Mouse (Mus musculus) cortical plate, adult 2 months (tissue): ENCODE measurements around the gene Mars. TPM values are rescaled to one million over a fixed set of nuclear protein-coding genes. Genes with fewer than 3 reads are reported as not detected.
"Not testable (repeated sequence)": the region's sequence is repeated elsewhere in the genome, so short reads cannot be mapped to it uniquely, and the experiment has no call there.

ENCODE experiments used
- H3K27ac ChIP-seq: fragments of 200-500 bp; 2 replicates; pipeline ENCODE4 v1.5.1; 2012; ENCODE audit warnings: low read length, control low read depth, inconsistent platforms; ENCODE audit not compliant: insufficient read depth
- H3K4me1 ChIP-seq: fragments of 200-500 bp; 2 replicates; pipeline ENCODE4 v1.6.1; 2011; ENCODE audit warnings: low read length; ENCODE audit not compliant: control insufficient read depth, insufficient read depth
- H3K4me3 ChIP-seq: fragments of 200-500 bp; 2 replicates; pipeline ENCODE4 v1.5.1; 2011; ENCODE audit warnings: mild to moderate bottlenecking, low read length, control low read depth; ENCODE audit not compliant: insufficient read depth
- CTCF ChIP-seq: fragments of 200-500 bp; IDR thresholded peaks from 2 replicates; pipeline ENCODE4 v1.5.1; 2011; ENCODE audit warnings: mild to moderate bottlenecking, control low read depth, low read length; ENCODE audit not compliant: insufficient read depth; ENCODE audit errors: extremely low read depth
- POLR2A ChIP-seq: fragments of 200-500 bp; IDR thresholded peaks from 2 replicates; pipeline ENCODE4 v1.6.1; 2011; ENCODE audit warnings: mild to moderate bottlenecking, low read length, control low read depth; ENCODE audit not compliant: insufficient read depth; ENCODE audit errors: extremely low read depth
- polyA plus RNA-seq: library from polyadenylated mRNA; depleted of rRNA; stranded (reverse); fragments of >200 nt; gene quantifications from 2 replicates; pipeline ENCODE4 v1.2.3, GENCODE M21; 2012

The Mars gene
- polyA plus RNA-seq, 1 experiment = 75.6 TPM

DNA sequence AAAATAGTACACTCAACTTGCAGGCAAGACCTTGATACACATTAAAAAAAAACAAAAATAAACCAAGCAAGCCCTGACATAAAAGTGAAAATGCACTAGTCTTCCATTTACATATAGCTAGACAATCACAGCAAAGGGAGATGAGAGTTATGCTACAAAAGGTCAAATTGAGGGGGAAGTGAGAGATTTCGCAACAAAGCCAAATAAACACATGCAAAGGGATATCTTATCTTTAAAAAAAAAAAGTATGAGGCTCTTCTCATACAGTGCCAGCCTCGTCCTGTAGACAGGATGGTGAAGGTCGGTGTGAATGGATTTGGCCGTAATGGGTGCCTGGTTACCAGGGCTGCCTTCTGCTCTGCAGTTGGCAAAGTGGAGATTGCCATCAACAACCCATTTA is 1.3 kb upstream of the Mars start:
- no peak overlapping the region for H3K4me3 ChIP-seq
- H3K4me1 ChIP-seq = no peaks in the 10 kb centered on the region
- H3K27ac ChIP-seq = no peak overlapping the region
- no peak for TF ChIP-seq POLR2A

DNA sequence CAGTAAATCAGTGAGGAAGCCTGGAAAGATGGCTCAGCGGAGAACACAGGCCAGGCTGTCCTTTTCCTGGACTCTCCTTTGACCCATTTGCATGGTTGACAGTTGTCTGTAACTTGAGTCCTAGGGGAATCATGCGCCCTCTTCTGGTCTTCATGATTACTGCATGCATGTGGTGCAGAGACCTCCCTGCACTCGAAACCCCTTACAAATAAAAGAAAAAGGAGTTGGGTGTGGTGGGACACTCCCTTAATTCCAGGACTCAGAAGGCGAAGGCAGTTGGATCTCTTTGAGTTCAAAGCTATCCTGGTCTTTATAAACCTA is 730 bp upstream of the Mars start:
- TF ChIP-seq POLR2A (no peak), CTCF (peak; percentile 73)
- Histone ChIP-seq H3K27ac (0 out of 2 replicates have a peak overlapping the region, but pooled peaks have one; percentile 5), H3K4me3 (peak overlapping the region; percentile 52), H3K4me1 (no peaks in the 10 kb centered on the region)

- H3K27ac ChIP-seq = peak overlapping the region; percentile 15; the same call in 1 of the 2 replicates
- TF ChIP-seq POLR2A (no peak), CTCF (no peak)
- H3K4me3 ChIP-seq = peak overlapping the region; percentile 52
- no peaks in the 10 kb centered on the region for H3K4me1 ChIP-seq
These were observed 787 bp downstream of the Mars start for GRCm38 (mm10) chr10:127310523-127311475.

- H3K27ac ChIP-seq, H3K4me3 ChIP-seq, H3K4me1 ChIP-seq: not testable (repeated sequence)
These were observed 2.4 kb downstream of the Mars start for GRCm38 (mm10) chr10:127309167-127309566.

- H3K4me1 ChIP-seq = no peaks in the 10 kb centered on the region
- TF ChIP-seq CTCF = no peak
- no peak for TF ChIP-seq POLR2A
- H3K4me3 ChIP-seq = no peak overlapping the region
- H3K27ac ChIP-seq = no peak overlapping the region
These were observed 8.4 kb downstream of the Mars start for GRCm38 (mm10) chr10:127303136-127303535.

DNA sequence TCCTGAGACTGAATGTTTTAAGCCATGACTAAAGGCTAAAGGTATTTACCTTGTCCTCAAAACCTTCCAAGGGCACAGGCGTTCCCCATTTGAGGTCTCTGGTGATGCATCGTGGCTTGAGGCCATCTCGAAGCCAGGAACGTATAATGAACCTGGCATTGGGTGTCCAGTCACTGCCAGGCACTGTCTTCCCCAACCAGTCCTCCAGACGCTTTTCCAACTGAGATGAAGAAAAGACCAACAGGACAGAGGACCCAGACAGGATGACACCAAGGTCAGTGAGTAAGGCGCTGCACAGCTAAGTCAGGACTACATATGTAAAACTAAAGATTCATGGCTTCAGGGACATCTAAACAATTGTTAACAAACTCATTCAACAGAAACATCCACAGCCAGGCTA is 11.2 kb downstream of the Mars start:
- TF ChIP-seq CTCF (no peak), POLR2A (no peak)
- no peak overlapping the region for H3K4me3 ChIP-seq
- H3K4me1 ChIP-seq = no peaks in the 10 kb centered on the region
- H3K27ac ChIP-seq = no peak overlapping the region

- TF ChIP-seq CTCF = no peak
- no peak for TF ChIP-seq POLR2A
- no peak overlapping the region for H3K27ac ChIP-seq
- H3K4me3 ChIP-seq = no peak overlapping the region
- peaks cover 3% of the 10 kb centered on the region; the same call in 1 of the 2 replicates for H3K4me1 ChIP-seq
These were observed 14.3 kb downstream of the Mars start for GRCm38 (mm10) chr10:127297015-127297871.

DNA sequence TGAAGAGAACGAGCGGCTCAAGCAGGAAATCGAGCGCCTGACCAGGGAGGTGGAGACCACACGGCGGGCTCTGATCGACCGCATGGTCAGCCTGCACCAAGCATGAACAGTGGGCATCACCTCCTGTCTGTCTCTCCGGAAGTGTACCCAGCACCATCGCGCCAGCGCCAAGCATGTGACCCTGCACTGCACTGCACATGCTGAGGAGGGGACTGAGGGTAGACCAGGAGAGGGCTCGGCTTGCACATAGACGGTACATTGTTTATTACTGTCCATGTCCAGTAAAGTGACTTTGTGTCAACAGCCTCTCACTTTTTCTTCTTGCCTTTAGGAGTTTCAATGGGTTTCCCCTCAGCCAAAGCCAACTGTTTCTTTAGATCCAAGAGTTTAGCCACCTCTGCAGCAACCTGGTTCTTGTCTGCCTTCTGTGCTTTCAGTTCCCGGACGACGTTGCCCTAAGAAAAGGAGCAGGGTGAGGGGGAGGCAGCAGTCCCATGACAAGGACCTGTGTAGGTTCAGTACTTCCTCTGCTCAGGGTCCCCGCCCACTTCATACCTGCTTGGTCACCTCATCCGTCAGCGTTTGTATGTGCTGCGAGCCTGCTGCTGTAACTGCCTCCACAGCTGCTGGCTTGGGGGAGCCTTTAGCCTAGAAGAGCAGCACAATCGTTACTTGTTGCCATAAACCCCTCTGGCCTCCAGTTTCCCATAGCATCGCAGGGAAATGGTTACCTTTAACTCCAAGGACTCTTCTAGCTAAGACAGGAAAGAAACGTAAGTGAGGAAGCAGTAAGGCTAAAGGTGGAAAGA is 15.4 kb downstream of the Mars start:
- Histone ChIP-seq H3K27ac (no peak overlapping the region), H3K4me3 (no peak overlapping the region), H3K4me1 (peaks cover 3% of the 10 kb centered on the region; the same call in 1 of the 2 replicates)
- no peak for TF ChIP-seq POLR2A
- no peak for TF ChIP-seq CTCF

GRCm38 (mm10) chr10:127294895-127295510 is 16.6 kb downstream of the Mars start:
- no peak overlapping the region for H3K4me3 ChIP-seq
- TF ChIP-seq CTCF (no peak), POLR2A (no peak)
- no peak overlapping the region for H3K27ac ChIP-seq
- H3K4me1 ChIP-seq = peaks cover 3% of the 10 kb centered on the region; the same call in 1 of the 2 replicates
